Mouse (Mus musculus): ENCODE data around the gene Eppin.
"Not testable (repeated sequence)": the region's sequence is repeated elsewhere in the genome, so short reads cannot be mapped to it uniquely, and the experiment has no call there.

Eppin gene

GRCm38 (mm10) chr2:164593494-164593893 is at the start of gene Eppin:
Eppin (minus strand) TSS chr2:164593594.
- no peaks in the 10 kb centered on the region for H3K27me3 ChIP-seq (ENCODE audit: control insufficient read depth, insufficient read depth, low read length, poor library complexity, severe bottlenecking)
- DNase-seq (ENCODE audit: low read depth, low spot score): no peak
- H3K36me3 ChIP-seq (ENCODE audit: control insufficient read depth, insufficient read depth, low read length, poor library complexity, severe bottlenecking): no peaks in the 10 kb centered on the region

DNA sequence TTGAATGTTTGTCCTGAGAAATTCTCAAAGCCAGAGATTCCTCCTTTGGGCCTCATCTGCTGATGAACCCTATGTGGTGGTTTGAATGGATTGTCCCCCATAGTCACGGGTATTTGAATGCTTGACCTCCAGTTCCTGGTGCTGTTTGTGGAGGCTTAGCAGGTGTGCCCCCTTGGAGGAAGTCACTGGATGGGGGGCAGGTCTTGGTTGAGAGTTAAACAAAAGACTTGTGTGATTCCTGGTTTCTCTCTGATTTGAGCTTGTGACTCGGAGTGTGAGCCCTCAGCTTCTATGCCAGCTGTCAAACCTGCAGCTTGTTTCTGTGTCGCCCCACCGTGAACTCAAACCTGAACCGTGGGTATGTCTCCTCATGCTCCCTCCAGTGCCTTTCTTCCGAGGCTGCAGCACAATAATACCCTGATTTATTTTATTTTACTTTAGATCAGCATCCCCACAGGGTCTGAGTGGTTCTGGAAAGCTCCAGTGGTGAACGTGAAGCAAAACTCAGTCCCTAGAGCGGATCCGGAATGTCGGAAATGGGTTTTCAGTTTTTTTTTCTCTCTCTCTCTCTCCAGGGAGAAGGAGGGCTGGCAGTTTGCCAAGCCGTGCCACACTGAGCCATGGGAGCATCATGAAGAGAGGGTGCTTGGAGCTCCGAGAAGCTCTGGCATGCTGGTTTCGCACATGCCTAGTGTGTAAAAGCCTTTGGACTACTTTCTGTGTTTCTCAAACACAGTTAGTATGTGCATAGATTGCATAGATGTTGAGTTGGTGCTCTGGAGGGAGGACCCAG is 48.7 kb upstream of the Eppin start:
- no peaks in the 10 kb centered on the region for H3K36me3 ChIP-seq (ENCODE audit: control insufficient read depth, insufficient read depth, low read length, poor library complexity, severe bottlenecking)
- no peaks in the 10 kb centered on the region for H3K27me3 ChIP-seq (ENCODE audit: control insufficient read depth, insufficient read depth, low read length, poor library complexity, severe bottlenecking)
- DNase-seq (ENCODE audit: low read depth, low spot score): no peak

- H3K36me3 ChIP-seq (ENCODE audit: control insufficient read depth, insufficient read depth, low read length, poor library complexity, severe bottlenecking): no peaks in the 10 kb centered on the region
- peak; percentile 6 for DNase-seq (ENCODE audit: low read depth, low spot score)
- no peaks in the 10 kb centered on the region for H3K27me3 ChIP-seq (ENCODE audit: control insufficient read depth, insufficient read depth, low read length, poor library complexity, severe bottlenecking)
These were observed 47.7 kb upstream of the Eppin start for GRCm38 (mm10) chr2:164641129-164641528.

- Histone ChIP-seq H3K36me3 (ENCODE audit: control insufficient read depth, insufficient read depth, low read length, poor library complexity, severe bottlenecking) (no peaks in the 10 kb centered on the region), H3K27me3 (ENCODE audit: control insufficient read depth, insufficient read depth, low read length, poor library complexity, severe bottlenecking) (no peaks in the 10 kb centered on the region)
- no peak for DNase-seq (ENCODE audit: low read depth, low spot score)
These were observed 45.3 kb upstream of the Eppin start, which contains the start of gene Wfdc16 for GRCm38 (mm10) chr2:164638696-164639095. Wfdc16 (minus strand) TSS chr2:164638796.

GRCm38 (mm10) chr2:164635266-164635665 is 41.9 kb upstream of the Eppin start:
- H3K27me3 ChIP-seq (ENCODE audit: control insufficient read depth, insufficient read depth, low read length, poor library complexity, severe bottlenecking): no peaks in the 10 kb centered on the region
- no peaks in the 10 kb centered on the region for H3K36me3 ChIP-seq (ENCODE audit: control insufficient read depth, insufficient read depth, low read length, poor library complexity, severe bottlenecking)
- no peak for DNase-seq (ENCODE audit: low read depth, low spot score)

GRCm38 (mm10) chr2:164621775-164622174 is 28.4 kb upstream of the Eppin start:
- Histone ChIP-seq H3K27me3 (ENCODE audit: control insufficient read depth, insufficient read depth, low read length, poor library complexity, severe bottlenecking) (no peaks in the 10 kb centered on the region), H3K36me3 (ENCODE audit: control insufficient read depth, insufficient read depth, low read length, poor library complexity, severe bottlenecking) (no peaks in the 10 kb centered on the region)
- DNase-seq (ENCODE audit: low read depth, low spot score): no peak

GRCm38 (mm10) chr2:164619050-164619449 is 25.7 kb upstream of the Eppin start:
- DNase-seq (ENCODE audit: low read depth, low spot score): no peak
- Histone ChIP-seq H3K36me3 (ENCODE audit: control insufficient read depth, insufficient read depth, low read length, poor library complexity, severe bottlenecking) (no peaks in the 10 kb centered on the region), H3K27me3 (ENCODE audit: control insufficient read depth, insufficient read depth, low read length, poor library complexity, severe bottlenecking) (no peaks in the 10 kb centered on the region)

DNA sequence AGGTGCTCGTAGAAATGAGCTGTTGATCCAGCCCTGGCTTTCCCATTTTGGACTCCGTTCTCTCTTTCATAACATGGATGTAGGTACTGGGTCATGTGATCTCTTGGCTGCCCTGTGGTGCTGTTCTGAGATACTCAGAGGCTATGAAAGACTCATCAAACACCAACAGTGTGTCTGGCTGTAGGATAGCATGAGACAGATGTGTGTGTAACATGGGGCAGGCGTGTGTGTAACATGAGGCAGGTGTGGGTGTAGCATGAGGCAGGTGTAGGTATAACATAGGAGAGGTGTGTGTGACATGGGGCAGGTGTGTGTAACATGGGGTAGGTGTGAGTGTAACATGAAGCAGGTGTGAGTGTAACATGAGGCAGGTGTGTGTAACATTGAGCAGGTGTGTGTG is 22.0 kb upstream of the Eppin start:
- Histone ChIP-seq H3K27me3 (ENCODE audit: control insufficient read depth, insufficient read depth, low read length, poor library complexity, severe bottlenecking) (no peaks in the 10 kb centered on the region), H3K36me3 (ENCODE audit: control insufficient read depth, insufficient read depth, low read length, poor library complexity, severe bottlenecking) (no peaks in the 10 kb centered on the region)
- no peak for DNase-seq (ENCODE audit: low read depth, low spot score)

DNA sequence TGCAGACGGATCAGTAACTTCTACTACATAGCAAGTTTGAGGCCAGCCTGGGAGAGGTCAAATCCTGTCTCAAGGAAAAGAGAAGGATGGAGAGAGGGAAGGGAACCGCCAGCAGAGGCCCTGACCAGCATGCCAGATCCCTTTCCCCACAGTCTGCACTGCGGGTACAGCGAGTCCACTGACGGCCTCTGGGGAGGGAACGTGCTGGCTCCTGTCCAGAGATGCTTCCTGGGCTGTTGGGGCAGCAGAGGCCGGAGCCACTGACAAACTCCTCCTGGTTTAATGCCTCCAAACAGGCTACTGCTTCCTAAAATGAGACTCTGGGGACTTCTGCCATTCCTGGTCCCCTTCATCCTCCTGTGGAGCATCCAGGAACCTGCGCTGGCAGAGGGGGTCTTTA is 20.1 kb upstream of the Eppin start, which contains the start of the genes Wfdc6b and Wfdc8:
Wfdc6b (plus strand) TSS at position 52 of the 400 bp plus-strand sequence.
Wfdc8 (minus strand) TSS at position 156 of the 400 bp plus-strand sequence.
- not testable (repeated sequence) for DNase-seq (ENCODE audit: low read depth, low spot score)

GRCm38 (mm10) chr2:164608781-164609180 is 15.4 kb upstream of the Eppin start:
- DNase-seq (ENCODE audit: low read depth, low spot score): no peak
- H3K27me3 ChIP-seq (ENCODE audit: control insufficient read depth, insufficient read depth, low read length, poor library complexity, severe bottlenecking): no peaks in the 10 kb centered on the region
- no peaks in the 10 kb centered on the region for H3K36me3 ChIP-seq (ENCODE audit: control insufficient read depth, insufficient read depth, low read length, poor library complexity, severe bottlenecking)

More for the DNA sequence above, 20.1 kb upstream of the Eppin start, which contains the start of the genes Wfdc6b and Wfdc8:
- H3K36me3 ChIP-seq (ENCODE audit: control insufficient read depth, insufficient read depth, low read length, poor library complexity, severe bottlenecking); H3K27me3 ChIP-seq (ENCODE audit: control insufficient read depth, insufficient read depth, low read length, poor library complexity, severe bottlenecking): not testable (repeated sequence)

DNA sequence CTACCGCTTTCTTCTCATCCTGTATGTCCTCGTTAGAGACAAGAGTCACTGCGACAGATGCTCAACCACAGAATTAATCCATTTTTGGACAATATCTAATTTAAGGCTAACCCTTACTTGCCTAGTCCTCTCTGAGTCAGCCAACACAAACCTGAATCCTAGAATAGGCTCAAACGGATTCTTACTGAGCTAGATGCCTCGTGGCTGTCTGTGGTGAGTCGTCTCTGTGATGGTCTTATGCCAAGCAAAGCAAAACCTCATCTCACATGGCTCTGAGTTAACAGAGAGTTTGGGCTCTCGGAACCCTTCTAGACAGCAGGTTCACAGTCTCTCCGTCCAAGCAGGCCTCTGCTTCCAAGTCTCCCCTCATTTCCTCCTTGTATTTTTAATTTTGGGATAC is 11.0 kb upstream of the Eppin start:
- DNase-seq (ENCODE audit: low read depth, low spot score): no peak
- Histone ChIP-seq H3K36me3 (ENCODE audit: control insufficient read depth, insufficient read depth, low read length, poor library complexity, severe bottlenecking) (no peaks in the 10 kb centered on the region), H3K27me3 (ENCODE audit: control insufficient read depth, insufficient read depth, low read length, poor library complexity, severe bottlenecking) (no peaks in the 10 kb centered on the region)

- Histone ChIP-seq H3K36me3 (ENCODE audit: control insufficient read depth, insufficient read depth, low read length, poor library complexity, severe bottlenecking) (no peaks in the 10 kb centered on the region), H3K27me3 (ENCODE audit: control insufficient read depth, insufficient read depth, low read length, poor library complexity, severe bottlenecking) (no peaks in the 10 kb centered on the region)
- no peak for DNase-seq (ENCODE audit: low read depth, low spot score)
These were observed 10.1 kb upstream of the Eppin start for GRCm38 (mm10) chr2:164603482-164603881.

DNA sequence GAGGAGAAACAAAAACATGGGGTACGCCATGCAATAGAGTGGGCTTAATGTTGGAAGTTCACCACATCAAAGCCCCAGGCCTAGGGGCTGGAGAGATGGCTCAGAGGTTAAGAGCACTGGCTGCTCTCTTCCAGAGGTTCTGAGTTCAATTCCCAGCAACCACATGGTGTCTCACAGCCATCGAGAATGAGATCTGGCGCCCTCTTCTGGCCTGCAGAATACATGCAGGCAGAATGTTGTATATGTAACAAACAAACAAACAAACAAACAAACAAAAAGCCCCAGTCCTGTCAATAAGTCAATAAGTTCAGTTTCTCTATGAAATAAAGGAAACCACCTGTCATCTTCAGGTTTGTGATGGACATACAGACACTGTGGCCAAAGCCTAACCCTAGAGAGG is 6.8 kb upstream of the Eppin start:
- Histone ChIP-seq H3K36me3 (ENCODE audit: control insufficient read depth, insufficient read depth, low read length, poor library complexity, severe bottlenecking) (no peaks in the 10 kb centered on the region), H3K27me3 (ENCODE audit: control insufficient read depth, insufficient read depth, low read length, poor library complexity, severe bottlenecking) (no peaks in the 10 kb centered on the region)
- no peak for DNase-seq (ENCODE audit: low read depth, low spot score)

GRCm38 (mm10) chr2:164592014-164592413 is 1.4 kb downstream of the Eppin start:
- no peaks in the 10 kb centered on the region for H3K27me3 ChIP-seq (ENCODE audit: control insufficient read depth, insufficient read depth, low read length, poor library complexity, severe bottlenecking)
- no peaks in the 10 kb centered on the region for H3K36me3 ChIP-seq (ENCODE audit: control insufficient read depth, insufficient read depth, low read length, poor library complexity, severe bottlenecking)
- peak; percentile 26 for DNase-seq (ENCODE audit: low read depth, low spot score)

- not testable (repeated sequence) for DNase-seq (ENCODE audit: low read depth, low spot score); H3K36me3 ChIP-seq (ENCODE audit: control insufficient read depth, insufficient read depth, low read length, poor library complexity, severe bottlenecking); H3K27me3 ChIP-seq (ENCODE audit: control insufficient read depth, insufficient read depth, low read length, poor library complexity, severe bottlenecking)
These were observed 8.2 kb downstream of the Eppin start, which contains the start of gene Wfdc6a for GRCm38 (mm10) chr2:164585025-164585725. Wfdc6a (minus strand) TSS chr2:164585447.
